Mouse (Mus musculus): ENCODE measurements around the gene Prom2. TPM values are rescaled to one million over a fixed set of nuclear protein-coding genes. Genes with fewer than 3 reads are reported as not detected.

Prom2 gene
- polyA plus RNA-seq, 1 experiment from 2014 or later: 0.05 TPM

- Histone ChIP-seq H3K9me3 (replicated peaks; ENCODE audit: control insufficient read depth, low read length, poor library complexity, severe bottlenecking) (no peaks in the 10 kb centered on the region), H3K4me2 (ENCODE audit: low read length) (peak overlapping the region; percentile 45), H3K4me3 (ENCODE audit: low read depth, low read length) (peak overlapping the region; percentile 29), H3K4me1 (ENCODE audit: control insufficient read depth, insufficient read depth, low read length) (peaks cover 4% of the 10 kb centered on the region), H3K9ac (ENCODE audit: low read depth, low read length) (peak overlapping the region; percentile 23; the same call in 1 of the 2 replicates), H3K27ac (ENCODE audit: low read length) (no peak overlapping the region), H3K36me3 (ENCODE audit: control insufficient read depth, insufficient read depth, low read length) (no peaks in the 10 kb centered on the region), H3K27me3 (ENCODE audit: control insufficient read depth, insufficient read depth, low read depth, low read length) (peaks cover 2% of the 10 kb centered on the region; the same call in 1 of the 2 replicates)
- ATAC-seq: peak; percentile 99
- 7% methylated on average over 18 of the region's 18 CpGs for WGBS
Measured at GRCm38 (mm10) chr2:127559070-127559966, 18.1 kb upstream of the Prom2 start.

GRCm38 (mm10) chr2:127551078-127551477 lies 9.8 kb upstream of the Prom2 start:
- Histone ChIP-seq H3K27ac (ENCODE audit: low read length) (no peak overlapping the region), H3K9ac (ENCODE audit: low read depth, low read length) (no peak overlapping the region), H3K4me2 (ENCODE audit: low read length) (no peak overlapping the region), H3K27me3 (ENCODE audit: control insufficient read depth, insufficient read depth, low read depth, low read length) (no peaks in the 10 kb centered on the region), H3K4me3 (ENCODE audit: low read depth, low read length) (no peak overlapping the region), H3K9me3 (replicated peaks; ENCODE audit: control insufficient read depth, low read length, poor library complexity, severe bottlenecking) (no peaks in the 10 kb centered on the region), H3K4me1 (ENCODE audit: control insufficient read depth, insufficient read depth, low read length) (no peaks in the 10 kb centered on the region), H3K36me3 (ENCODE audit: control insufficient read depth, insufficient read depth, low read length) (no peaks in the 10 kb centered on the region)
- WGBS: 62% methylated on average over 5 of the region's 5 CpGs
- ATAC-seq: peak; percentile 32; the same call in 1 of the 2 replicates

GRCm38 (mm10) chr2:127550446-127550845 lies 9.2 kb upstream of the Prom2 start:
- Histone ChIP-seq H3K4me1 (ENCODE audit: control insufficient read depth, insufficient read depth, low read length) (no peaks in the 10 kb centered on the region), H3K36me3 (ENCODE audit: control insufficient read depth, insufficient read depth, low read length) (no peaks in the 10 kb centered on the region), H3K9ac (ENCODE audit: low read depth, low read length) (no peak overlapping the region), H3K27me3 (ENCODE audit: control insufficient read depth, insufficient read depth, low read depth, low read length) (no peaks in the 10 kb centered on the region), H3K4me3 (ENCODE audit: low read depth, low read length) (no peak overlapping the region), H3K4me2 (ENCODE audit: low read length) (no peak overlapping the region), H3K27ac (ENCODE audit: low read length) (no peak overlapping the region), H3K9me3 (replicated peaks; ENCODE audit: control insufficient read depth, low read length, poor library complexity, severe bottlenecking) (no peaks in the 10 kb centered on the region)
- ATAC-seq: no peak
- 77% methylated on average over 1 of the region's 1 CpGs for WGBS

- H3K4me2 ChIP-seq (ENCODE audit: low read length): no peak overlapping the region
- no peak for ATAC-seq
- H3K27ac ChIP-seq (ENCODE audit: low read length): no peak overlapping the region
Measured at GRCm38 (mm10) chr2:127549711-127550110, 8.4 kb upstream of the Prom2 start.

GRCm38 (mm10) chr2:127548342-127549074 lies 7.2 kb upstream of the Prom2 start:
- no peak overlapping the region for H3K9ac ChIP-seq (ENCODE audit: low read depth, low read length)
- H3K27me3 ChIP-seq (ENCODE audit: control insufficient read depth, insufficient read depth, low read depth, low read length): no peaks in the 10 kb centered on the region
- no peak overlapping the region for H3K4me2 ChIP-seq (ENCODE audit: low read length)
- H3K4me1 ChIP-seq (ENCODE audit: control insufficient read depth, insufficient read depth, low read length): no peaks in the 10 kb centered on the region
- 80% methylated on average over 5 of the region's 5 CpGs for WGBS
- H3K27ac ChIP-seq (ENCODE audit: low read length): no peak overlapping the region
- H3K9me3 ChIP-seq (replicated peaks; ENCODE audit: control insufficient read depth, low read length, poor library complexity, severe bottlenecking): no peaks in the 10 kb centered on the region
- no peak overlapping the region for H3K4me3 ChIP-seq (ENCODE audit: low read depth, low read length)
- no peaks in the 10 kb centered on the region for H3K36me3 ChIP-seq (ENCODE audit: control insufficient read depth, insufficient read depth, low read length)
- no peak for ATAC-seq

More at GRCm38 (mm10) chr2:127549711-127550110, 8.4 kb upstream of the Prom2 start:
- Histone ChIP-seq H3K4me3 (ENCODE audit: low read depth, low read length) (no peak overlapping the region), H3K4me1 (ENCODE audit: control insufficient read depth, insufficient read depth, low read length) (no peaks in the 10 kb centered on the region), H3K9ac (ENCODE audit: low read depth, low read length) (no peak overlapping the region), H3K36me3 (ENCODE audit: control insufficient read depth, insufficient read depth, low read length) (no peaks in the 10 kb centered on the region), H3K9me3 (replicated peaks; ENCODE audit: control insufficient read depth, low read length, poor library complexity, severe bottlenecking) (no peaks in the 10 kb centered on the region), H3K27me3 (ENCODE audit: control insufficient read depth, insufficient read depth, low read depth, low read length) (no peaks in the 10 kb centered on the region)

GRCm38 (mm10) chr2:127541697-127542096 lies 430 bp upstream of the Prom2 start:
- H3K4me1 ChIP-seq (ENCODE audit: control insufficient read depth, insufficient read depth, low read length): no peaks in the 10 kb centered on the region
- no peaks in the 10 kb centered on the region for H3K36me3 ChIP-seq (ENCODE audit: control insufficient read depth, insufficient read depth, low read length)
- no peak overlapping the region for H3K27ac ChIP-seq (ENCODE audit: low read length)
- H3K4me2 ChIP-seq (ENCODE audit: low read length): no peak overlapping the region
- no peaks in the 10 kb centered on the region for H3K9me3 ChIP-seq (replicated peaks; ENCODE audit: control insufficient read depth, low read length, poor library complexity, severe bottlenecking)
- WGBS: 86% methylated on average over 2 of the region's 2 CpGs
- H3K27me3 ChIP-seq (ENCODE audit: control insufficient read depth, insufficient read depth, low read depth, low read length): peaks cover 43% of the 10 kb centered on the region
- ATAC-seq: no peak
- no peak overlapping the region for H3K9ac ChIP-seq (ENCODE audit: low read depth, low read length)
- H3K4me3 ChIP-seq (ENCODE audit: low read depth, low read length): no peak overlapping the region

- no peak overlapping the region for H3K4me3 ChIP-seq (ENCODE audit: low read depth, low read length)
- H3K27me3 ChIP-seq (ENCODE audit: control insufficient read depth, insufficient read depth, low read depth, low read length): peaks cover 43% of the 10 kb centered on the region
- no peak for ATAC-seq
- no peak overlapping the region for H3K4me2 ChIP-seq (ENCODE audit: low read length)
- H3K4me1 ChIP-seq (ENCODE audit: control insufficient read depth, insufficient read depth, low read length): no peaks in the 10 kb centered on the region
- no peak overlapping the region for H3K9ac ChIP-seq (ENCODE audit: low read depth, low read length)
- H3K9me3 ChIP-seq (replicated peaks; ENCODE audit: control insufficient read depth, low read length, poor library complexity, severe bottlenecking): no peaks in the 10 kb centered on the region
- WGBS: 23% methylated on average over 4 of the region's 4 CpGs
- H3K27ac ChIP-seq (ENCODE audit: low read length): no peak overlapping the region
- no peaks in the 10 kb centered on the region for H3K36me3 ChIP-seq (ENCODE audit: control insufficient read depth, insufficient read depth, low read length)
Measured at GRCm38 (mm10) chr2:127539494-127539893, 1.8 kb downstream of the Prom2 start.

GRCm38 (mm10) chr2:127537548-127537947 lies 3.7 kb downstream of the Prom2 start:
- 67% methylated on average over 3 of the region's 3 CpGs for WGBS
- Histone ChIP-seq H3K9ac (ENCODE audit: low read depth, low read length) (no peak overlapping the region), H3K27ac (ENCODE audit: low read length) (no peak overlapping the region), H3K27me3 (ENCODE audit: control insufficient read depth, insufficient read depth, low read depth, low read length) (peaks cover 38% of the 10 kb centered on the region), H3K4me3 (ENCODE audit: low read depth, low read length) (no peak overlapping the region), H3K4me1 (ENCODE audit: control insufficient read depth, insufficient read depth, low read length) (no peaks in the 10 kb centered on the region), H3K9me3 (replicated peaks; ENCODE audit: control insufficient read depth, low read length, poor library complexity, severe bottlenecking) (no peaks in the 10 kb centered on the region), H3K36me3 (ENCODE audit: control insufficient read depth, insufficient read depth, low read length) (no peaks in the 10 kb centered on the region), H3K4me2 (ENCODE audit: low read length) (no peak overlapping the region)
- no peak for ATAC-seq

- Histone ChIP-seq H3K9me3 (replicated peaks; ENCODE audit: control insufficient read depth, low read length, poor library complexity, severe bottlenecking) (no peaks in the 10 kb centered on the region), H3K4me1 (ENCODE audit: control insufficient read depth, insufficient read depth, low read length) (no peaks in the 10 kb centered on the region), H3K4me3 (ENCODE audit: low read depth, low read length) (no peak overlapping the region), H3K4me2 (ENCODE audit: low read length) (no peak overlapping the region), H3K9ac (ENCODE audit: low read depth, low read length) (no peak overlapping the region), H3K36me3 (ENCODE audit: control insufficient read depth, insufficient read depth, low read length) (no peaks in the 10 kb centered on the region), H3K27ac (ENCODE audit: low read length) (no peak overlapping the region), H3K27me3 (ENCODE audit: control insufficient read depth, insufficient read depth, low read depth, low read length) (peaks cover 18% of the 10 kb centered on the region)
- 74% methylated on average over 9 of the region's 9 CpGs for WGBS
- no peak for ATAC-seq
Measured at GRCm38 (mm10) chr2:127535363-127535762, 5.9 kb downstream of the Prom2 start.
